Mouse (Mus musculus) heart, postnatal 0 days (tissue): ENCODE measurements around the gene Erbb4.

Experiments used
- CTCF ChIP-seq: IDR thresholded peaks from 2 replicates; pipeline ENCODE4 v1.5.1; 2016; ENCODE audit warnings: antibody characterized with exemption, control low read depth, low read depth
- EP300 ChIP-seq: IDR thresholded peaks from 2 replicates; pipeline ENCODE4 v1.6.1; 2016; ENCODE audit warnings: antibody characterized with exemption, low read depth

DNA sequence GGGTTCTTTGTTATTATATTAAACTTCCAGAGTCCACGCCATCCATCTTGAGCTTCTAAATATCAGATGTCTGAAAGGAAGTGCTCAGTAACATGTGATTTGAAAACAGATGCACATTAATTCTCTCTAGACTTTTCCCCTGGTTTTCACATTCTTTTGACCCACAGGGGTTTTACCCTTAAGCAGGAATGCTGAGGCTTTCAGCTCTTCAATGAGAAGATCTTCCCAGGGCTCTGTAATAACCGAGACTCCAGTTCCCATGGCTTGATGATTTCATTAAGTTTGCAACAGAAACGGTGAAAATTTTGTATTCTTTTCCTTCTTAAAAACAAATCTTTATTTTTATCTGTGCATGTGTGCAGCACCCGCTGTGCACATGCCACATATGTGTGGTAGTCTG, 1051.4 kb downstream of the Erbb4 start:
- TF ChIP-seq CTCF, result no peak
- no peak for TF ChIP-seq EP300
